In genomic region chr14:5879136-5879535, GRCm38 (mm10) we compare ENCODE assay signal across 11 mouse cellular contexts. TPM values are rescaled to one million over a fixed set of nuclear protein-coding genes. Genes with fewer than 3 reads are reported as not detected.
A peak's percentile ranks its signal among the peaks of the same experiment; 100 is the strongest.
DNase-seq lines count a peak whose midpoint lies in the region; ATAC-seq and TF ChIP-seq lines count a peak whose summit lies in the region.
"Not testable (repeated sequence)": the region's sequence is repeated elsewhere in the genome, so short reads cannot be mapped to it uniquely, and the experiment has no call there.
"Had no signal": no experiment of that assay in that cellular context is flagged by ENCODE, and none has a peak within 500 bp of the region (broad histone marks: within the 10 kb centered on the region; RNA-seq: fewer than 3 reads in every experiment).

No protein-coding gene starts in this region.

- H3K36me3 ChIP-seq in ES-Bruce4 (ENCODE audit: control insufficient read depth, insufficient read depth, low read length, poor library complexity, severe bottlenecking); forebrain, embryonic 15.5 days; hindbrain, embryonic 12.5 days; midbrain, embryonic 10.5 days: not testable (repeated sequence)

- not testable (repeated sequence) for ATAC-seq in forebrain, embryonic 15.5 days (replicated peaks); hindbrain, embryonic 12.5 days (ENCODE audit: low FRiP score)

- DNase-seq in cerebellum, postnatal 10 days = peak; percentile 73 to 75
- DNase-seq in kidney, postnatal 25 days = peak; percentile 30 to 40
- DNase-seq in left cerebral cortex, postnatal 4 days = peak; percentile 53
- DNase-seq in midbrain, embryonic 10.5 days (ENCODE audit: low spot score) = peak; percentile 57
- peak; percentile 61 for DNase-seq in right cerebral cortex, postnatal 14 days

- H3K9ac ChIP-seq in ES-Bruce4 (ENCODE audit: low read depth, poor library complexity, severe bottlenecking); forebrain, embryonic 15.5 days (replicated peaks); hindbrain, embryonic 12.5 days: not testable (repeated sequence)

- not testable (repeated sequence) for H3K4me1 ChIP-seq in ES-Bruce4 (ENCODE audit: control insufficient read depth, insufficient read depth, low read length); forebrain, embryonic 15.5 days; hindbrain, embryonic 12.5 days; midbrain, embryonic 10.5 days

- H3K4me3 ChIP-seq in ES-Bruce4 (ENCODE audit: low read depth, low read length); forebrain, embryonic 15.5 days; hindbrain, embryonic 12.5 days; midbrain, embryonic 10.5 days: not testable (repeated sequence)

- not testable (repeated sequence) for TF ChIP-seq POLR2A in ES-Bruce4 (IDR thresholded peaks at IDR 0.05; ENCODE audit: insufficient read depth, low read length)

- H3K4me2 ChIP-seq in forebrain, embryonic 15.5 days (replicated peaks) = peak overlapping the region; percentile 30
- peak overlapping the region; percentile 24; the same call in 1 of the 2 replicates for H3K4me2 ChIP-seq in hindbrain, embryonic 12.5 days (replicated peaks)

- peak; percentile 55 for TF ChIP-seq CTCF in ES-Bruce4 (IDR thresholded peaks at IDR 0.05; ENCODE audit: low read depth, low read length)

- H3K27me3 ChIP-seq in ES-Bruce4 (ENCODE audit: control insufficient read depth, insufficient read depth, low read length, poor library complexity, severe bottlenecking); forebrain, embryonic 15.5 days; hindbrain, embryonic 12.5 days; midbrain, embryonic 10.5 days (ENCODE audit: low read depth, poor library complexity, severe bottlenecking): not testable (repeated sequence)

- not testable (repeated sequence) for TF ChIP-seq EP300 in ES-Bruce4 (IDR thresholded peaks at IDR 0.05; ENCODE audit: insufficient read depth, low read depth, low read length)

- intact Hi-C loops in left cerebral cortex, postnatal 4 days (cut with DNase I) = not testable (repeated sequence)

- WGBS in forebrain, embryonic 15.5 days = 6% methylated on average over 8 of the region's 11 CpGs
- 9% methylated on average over 6 of the region's 11 CpGs for WGBS in hindbrain, embryonic 12.5 days
- WGBS in midbrain, embryonic 10.5 days = 12% methylated on average over 7 of the region's 11 CpGs

- H3K9me3 ChIP-seq in ES-Bruce4 (replicated peaks; ENCODE audit: control insufficient read depth, insufficient read depth, low read length, poor library complexity, severe bottlenecking); forebrain, embryonic 15.5 days; hindbrain, embryonic 12.5 days (replicated peaks); midbrain, embryonic 10.5 days (replicated peaks): not testable (repeated sequence)

- H3K27ac ChIP-seq in ES-Bruce4 (ENCODE audit: insufficient read depth, low read length); forebrain, embryonic 15.5 days (replicated peaks); hindbrain, embryonic 12.5 days; midbrain, embryonic 10.5 days (replicated peaks): not testable (repeated sequence)

RNA-seq across cellular contexts. Expression of gene Gm8237, which starts 1.0 kb away (rescaled TPM):
- polyA plus RNA-seq in ES-Bruce4 (2011; ENCODE audit: insufficient read depth, insufficient read length, low read depth, missing spikeins) = 0.93 TPM in 1 of 2 replicates, not detected in the other
- polyA plus RNA-seq in forebrain, embryonic 15.5 days (2015; fragmentation: Nextera tagmentation; extraction: Ambion mirVana) = 0.27 and 0.43 TPM in 2 replicates
- polyA plus RNA-seq in hindbrain, embryonic 12.5 days (2016; fragmentation: Nextera tagmentation; extraction: Ambion mirVana) = 0.37 and 0.42 TPM in 2 replicates
- total RNA-seq in left cerebral cortex, postnatal 4 days (2021) = 1 to 10 TPM; 2.2 to 2.9 TPM
- 0.11 and 0.20 TPM in 2 replicates for polyA plus RNA-seq in midbrain, embryonic 10.5 days (2016; fragmentation: Nextera tagmentation; extraction: Ambion mirVana)
- polyA plus RNA-seq: large intestine, adult 2 months; macrophage had no signal

RNA-seq across cellular contexts. Expression of gene Gm3424, which starts 49.0 kb away (rescaled TPM):
- not detected in 2 replicates for polyA plus RNA-seq in ES-Bruce4 (2011; ENCODE audit: insufficient read depth, insufficient read length, low read depth, missing spikeins)
- not detected in 2 replicates for polyA plus RNA-seq in forebrain, embryonic 15.5 days (2015; fragmentation: Nextera tagmentation; extraction: Ambion mirVana)
- not detected in 2 replicates for polyA plus RNA-seq in hindbrain, embryonic 12.5 days (2016; fragmentation: Nextera tagmentation; extraction: Ambion mirVana)
- not detected for total RNA-seq in left cerebral cortex, postnatal 4 days (2021)
- not detected in 2 replicates for polyA plus RNA-seq in midbrain, embryonic 10.5 days (2016; fragmentation: Nextera tagmentation; extraction: Ambion mirVana)
- total RNA-seq: heart, adult 8-10 months had no signal
- polyA plus RNA-seq: large intestine, adult 2 months; macrophage had no signal
